Mouse (Mus musculus) bone marrow macrophage, adult 2 months (primary cell): ENCODE results near the gene Cntnap5a. TPM values are rescaled to one million over a fixed set of nuclear protein-coding genes. Genes with fewer than 3 reads are reported as not detected.

ENCODE experiments used
- H3K27ac ChIP-seq: 2 replicates; pipeline ENCODE4 v1.5.1; 2012; ENCODE audit warnings: low read depth, low read length; ENCODE audit not compliant: insufficient read depth
- H3K4me1 ChIP-seq: 2 replicates; pipeline ENCODE4 v1.6.1; 2012; ENCODE audit warnings: low read length; ENCODE audit not compliant: control insufficient read depth, insufficient read depth
- H3K4me3 ChIP-seq: 2 replicates; pipeline ENCODE4 v1.5.1; 2012; ENCODE audit warnings: mild to moderate bottlenecking, low read length, moderate library complexity; ENCODE audit not compliant: insufficient read depth
- CTCF ChIP-seq: IDR thresholded peaks from 2 replicates; pipeline ENCODE4 v1.5.1; 2012; ENCODE audit warnings: low read depth, mild to moderate bottlenecking, low read length, moderate library complexity
- POLR2A ChIP-seq: IDR thresholded peaks from 2 replicates; pipeline ENCODE4 v1.6.1; 2012; ENCODE audit warnings: mild to moderate bottlenecking, low read depth, low read length, borderline replicate concordance
- polyA plus RNA-seq: library from polyadenylated mRNA; stranded (reverse); fragments of >200 nt; gene quantifications from 2 replicates; pipeline ENCODE4 v1.2.4, GENCODE M21; 2012; ENCODE audit not compliant: missing spikeins, insufficient read depth, insufficient read length

Cntnap5a gene
- polyA plus RNA-seq, 1 experiment: not detected

DNA sequence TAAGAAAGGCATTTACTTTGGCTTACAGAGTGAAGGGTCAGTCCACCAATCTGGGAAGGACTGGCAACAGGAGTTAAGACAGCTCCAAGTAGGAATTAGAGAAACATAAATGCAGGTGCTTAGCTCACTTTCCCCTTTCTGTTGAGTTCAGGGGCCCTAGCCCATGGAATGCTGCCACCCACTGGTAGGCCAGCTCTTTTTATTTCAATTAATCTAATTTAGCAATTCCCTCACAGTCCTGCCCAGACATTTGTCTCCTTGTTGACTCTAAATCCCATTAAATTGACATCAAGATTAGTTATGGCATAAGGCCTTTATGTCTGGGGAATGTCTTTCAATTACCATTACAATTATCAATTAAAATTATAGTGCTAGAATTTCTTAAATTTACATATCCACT lies 628.7 kb downstream of the Cntnap5a start:
- H3K27ac ChIP-seq: no peak overlapping the region
- H3K4me3 ChIP-seq: no peak overlapping the region
- TF ChIP-seq POLR2A (no peak), CTCF (no peak)
- no peaks in the 10 kb centered on the region for H3K4me1 ChIP-seq

DNA sequence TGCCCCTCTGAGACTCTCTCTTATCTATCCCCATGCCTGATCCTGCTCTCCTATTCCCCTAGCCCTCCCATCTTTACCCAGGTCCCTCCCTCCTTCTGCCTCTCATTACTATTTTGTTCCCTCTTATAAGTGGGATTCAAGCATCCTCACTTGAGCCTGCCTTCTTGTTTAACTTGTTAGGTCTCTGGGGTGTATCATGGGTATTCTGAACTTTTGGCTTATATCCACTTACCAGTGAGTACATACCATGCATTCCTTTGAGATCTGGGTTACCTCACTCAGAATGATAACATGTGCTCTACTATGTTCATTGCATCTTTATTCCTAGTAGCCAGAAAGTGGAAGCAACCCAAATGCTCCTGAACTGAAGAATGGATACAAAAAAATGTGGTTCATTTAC lies 639.9 kb downstream of the Cntnap5a start:
- H3K4me1 ChIP-seq: no peaks in the 10 kb centered on the region
- H3K27ac ChIP-seq: no peak overlapping the region
- no peak for TF ChIP-seq POLR2A
- TF ChIP-seq CTCF: no peak
- no peak overlapping the region for H3K4me3 ChIP-seq

DNA sequence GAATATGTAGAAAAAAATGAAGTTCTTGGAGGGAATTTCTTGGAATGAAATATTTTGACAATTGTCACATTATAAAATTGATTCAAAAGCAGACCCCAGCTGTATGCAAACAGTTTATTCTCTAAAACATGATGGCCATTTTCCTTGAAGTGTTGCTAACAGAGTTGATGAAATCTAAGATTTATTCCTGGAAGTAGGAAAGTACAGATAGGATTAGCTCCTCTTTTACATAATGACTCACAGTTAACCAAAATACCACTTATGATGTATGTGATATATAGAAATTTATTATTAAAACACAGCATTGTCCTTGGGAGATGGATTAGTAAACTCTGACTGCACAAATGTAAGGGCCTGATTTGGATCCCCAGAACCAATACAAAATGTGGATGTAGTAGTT lies 669.1 kb downstream of the Cntnap5a start:
- no peak for TF ChIP-seq CTCF
- no peak for TF ChIP-seq POLR2A

DNA sequence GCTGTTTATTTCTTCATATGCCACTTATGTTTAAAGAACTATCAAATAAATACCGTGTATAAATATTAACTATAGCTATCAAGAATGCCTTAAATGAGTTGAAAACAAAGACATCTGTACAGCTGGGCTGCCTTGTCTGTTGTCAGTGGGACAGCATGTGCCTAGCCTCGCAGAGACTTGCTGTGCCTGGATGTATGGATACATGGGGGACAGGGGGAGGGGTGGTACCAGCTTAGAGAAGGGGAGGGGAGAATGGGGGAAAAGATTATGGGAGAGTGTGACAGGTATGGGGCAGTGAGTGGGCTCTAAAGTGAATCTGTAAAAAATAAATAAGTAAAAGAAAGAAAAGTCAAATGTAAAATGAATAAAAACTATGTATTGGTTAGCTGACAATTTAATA lies 681.0 kb downstream of the Cntnap5a start:
- TF ChIP-seq CTCF (no peak), POLR2A (no peak)
- H3K27ac ChIP-seq: no peak overlapping the region
- H3K4me1 ChIP-seq: no peaks in the 10 kb centered on the region
- no peak overlapping the region for H3K4me3 ChIP-seq

More for the DNA sequence above, 669.1 kb downstream of the Cntnap5a start:
- Histone ChIP-seq H3K4me3 (no peak overlapping the region), H3K27ac (no peak overlapping the region), H3K4me1 (no peaks in the 10 kb centered on the region)

DNA sequence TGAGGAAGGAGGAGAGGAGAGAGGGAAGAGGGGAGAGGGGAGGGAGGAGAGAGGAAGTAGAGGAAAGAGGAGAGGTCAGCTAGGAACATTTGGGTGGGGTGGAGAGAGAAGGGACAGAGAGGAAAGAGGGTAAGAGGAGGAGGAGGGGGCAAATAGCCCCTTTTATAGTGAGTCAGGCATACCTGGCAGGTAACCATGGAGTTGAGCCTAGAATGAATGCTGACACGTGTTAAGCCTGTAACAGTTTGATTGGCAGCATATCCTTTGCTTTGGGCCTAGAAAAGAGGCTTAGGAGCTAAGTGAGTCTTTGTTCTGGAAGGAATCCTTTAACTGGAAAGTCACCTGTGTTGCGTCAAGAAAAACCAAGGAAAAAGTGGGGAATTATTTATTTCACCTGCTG lies 681.6 kb downstream of the Cntnap5a start:
- H3K4me3 ChIP-seq: no peak overlapping the region

GRCm38 (mm10) chr1:116366806-116367205 lies 682.2 kb downstream of the Cntnap5a start:
- H3K4me3 ChIP-seq: no peak overlapping the region
- no peak for TF ChIP-seq CTCF
- TF ChIP-seq POLR2A: no peak
- H3K4me1 ChIP-seq: no peaks in the 10 kb centered on the region
- H3K27ac ChIP-seq: no peak overlapping the region

More for the DNA sequence above, 681.6 kb downstream of the Cntnap5a start:
- no peak for TF ChIP-seq POLR2A
- no peak for TF ChIP-seq CTCF
- H3K27ac ChIP-seq: no peak overlapping the region
- H3K4me1 ChIP-seq: no peaks in the 10 kb centered on the region

DNA sequence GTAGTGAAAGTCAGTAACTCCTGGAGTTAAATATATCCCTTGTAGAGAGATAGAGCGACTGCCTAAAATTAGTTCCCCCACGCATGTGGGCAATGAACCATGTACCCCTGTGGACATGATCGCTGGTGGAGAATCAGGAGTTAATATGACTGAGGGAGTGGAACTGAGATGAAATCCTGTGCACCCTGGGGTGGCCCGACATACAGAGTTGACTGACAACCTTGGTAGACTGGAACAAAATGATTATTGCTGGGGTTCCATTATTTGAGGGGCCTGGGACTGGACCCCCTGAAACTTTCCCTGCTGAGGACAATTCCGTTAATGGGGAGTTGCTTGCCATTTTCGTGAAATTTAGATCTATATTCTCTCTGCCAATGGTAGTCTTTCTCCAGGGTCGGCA lies 683.0 kb downstream of the Cntnap5a start:
- no peaks in the 10 kb centered on the region for H3K4me1 ChIP-seq
- H3K27ac ChIP-seq: no peak overlapping the region
- TF ChIP-seq CTCF: no peak
- TF ChIP-seq POLR2A: no peak
- H3K4me3 ChIP-seq: no peak overlapping the region

DNA sequence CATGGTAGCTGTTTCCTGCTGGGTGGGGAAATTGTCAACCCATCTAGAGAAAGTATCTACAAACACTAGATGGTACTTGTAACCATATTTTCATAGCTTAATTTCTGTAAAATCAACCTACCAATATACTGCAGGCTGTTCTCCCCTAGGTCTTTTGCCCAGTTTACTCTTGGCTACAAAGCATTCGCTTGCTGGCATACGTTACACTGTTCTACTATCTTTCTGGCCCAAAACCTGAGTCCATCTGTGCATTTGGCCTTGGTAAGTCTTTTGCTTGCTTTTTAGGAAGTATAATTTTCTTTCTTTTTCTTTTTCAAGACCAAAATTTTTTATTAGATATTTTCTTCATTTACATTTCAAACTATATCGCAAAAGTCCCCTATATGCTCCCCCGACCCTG lies 686.3 kb downstream of the Cntnap5a start:
- H3K4me1 ChIP-seq: no peaks in the 10 kb centered on the region
- H3K27ac ChIP-seq: no peak overlapping the region
- TF ChIP-seq POLR2A: no peak
- no peak for TF ChIP-seq CTCF
- no peak overlapping the region for H3K4me3 ChIP-seq

DNA sequence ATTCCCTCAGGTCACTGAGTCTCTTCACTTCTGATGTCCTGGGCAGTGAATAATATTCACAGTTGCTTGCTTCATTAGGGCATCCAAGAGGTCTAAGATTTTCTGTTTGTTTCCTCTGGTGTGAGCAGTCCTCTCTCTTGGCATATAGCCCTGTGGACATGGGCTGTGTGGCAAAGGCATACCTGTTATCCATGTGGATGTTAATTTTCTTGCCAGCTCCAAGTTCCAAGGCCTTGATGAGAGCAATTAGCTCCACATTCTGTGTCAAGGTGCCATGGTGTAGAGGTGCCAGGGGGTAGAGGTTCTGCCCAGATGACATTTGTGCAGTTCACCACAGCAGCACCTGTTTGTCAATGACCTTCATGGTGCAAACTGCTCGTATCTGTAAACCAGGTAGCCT lies 689.0 kb downstream of the Cntnap5a start:
- H3K27ac ChIP-seq: no peak overlapping the region
- no peak overlapping the region for H3K4me3 ChIP-seq
- no peaks in the 10 kb centered on the region for H3K4me1 ChIP-seq
- no peak for TF ChIP-seq POLR2A
- TF ChIP-seq CTCF: no peak

DNA sequence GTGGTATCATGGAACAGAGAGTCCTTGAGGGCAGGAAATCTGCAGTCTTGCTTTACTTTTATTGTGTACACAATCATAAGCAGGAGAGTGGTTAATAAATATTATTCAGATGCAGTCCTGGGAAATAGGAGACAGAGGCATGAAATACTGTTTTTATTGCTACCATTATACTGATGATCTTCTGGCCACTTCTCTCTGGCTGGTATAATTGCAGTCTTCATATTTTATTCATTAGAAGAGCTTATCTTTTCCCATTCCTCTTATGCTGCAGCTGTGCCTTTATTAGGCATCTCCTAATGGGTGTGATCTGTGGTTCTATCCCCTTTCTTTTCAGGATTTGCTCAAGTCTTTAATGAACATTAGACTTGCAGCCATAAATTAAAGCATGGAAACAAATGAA lies 707.8 kb downstream of the Cntnap5a start:
- H3K4me3 ChIP-seq: no peak overlapping the region
- TF ChIP-seq CTCF (no peak), POLR2A (no peak)
- H3K4me1 ChIP-seq: no peaks in the 10 kb centered on the region
- no peak overlapping the region for H3K27ac ChIP-seq
